Mouse (Mus musculus): ENCODE results near the gene Ints3.

The Ints3 gene

DNA sequence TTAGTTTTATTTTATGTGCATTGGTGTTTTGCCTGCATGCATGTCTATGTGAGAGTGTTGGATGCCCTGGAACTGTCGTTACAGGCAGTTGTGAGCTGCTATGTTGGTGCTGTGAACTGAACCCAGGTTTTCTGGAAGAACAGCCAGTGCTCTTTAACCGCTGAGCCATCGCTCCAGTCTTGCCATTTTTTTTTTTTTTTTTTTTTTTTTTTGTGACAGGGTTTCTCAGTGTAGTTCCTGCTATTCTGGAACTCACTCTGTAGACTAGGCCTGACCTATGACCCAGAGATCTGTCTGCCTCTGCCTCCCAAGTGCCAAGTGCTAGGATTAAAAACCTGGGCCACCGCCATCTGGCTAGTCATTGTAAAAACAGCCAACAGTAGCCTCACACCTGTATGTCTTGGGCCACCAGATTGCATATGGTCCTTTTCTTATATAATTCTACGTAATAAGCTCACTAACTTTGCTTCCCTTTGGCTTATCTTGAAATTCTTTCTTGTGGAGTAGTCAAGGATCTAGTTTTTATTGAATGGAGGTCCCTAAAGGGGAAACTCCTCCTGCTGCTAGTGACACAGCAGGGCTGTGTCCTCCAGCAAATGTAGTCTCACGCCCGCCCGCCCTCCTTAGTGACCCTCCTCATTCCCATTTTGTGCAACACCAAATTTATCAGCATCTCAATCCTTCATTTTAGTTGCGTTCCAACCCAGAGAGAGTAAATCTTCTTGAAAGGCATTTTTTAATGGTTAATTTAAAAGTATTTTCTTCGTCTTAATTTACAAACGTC lies 12.2 kb upstream of the Ints3 start:
- DNase-seq (ENCODE audit: low read depth, low spot score): no peak

DNA sequence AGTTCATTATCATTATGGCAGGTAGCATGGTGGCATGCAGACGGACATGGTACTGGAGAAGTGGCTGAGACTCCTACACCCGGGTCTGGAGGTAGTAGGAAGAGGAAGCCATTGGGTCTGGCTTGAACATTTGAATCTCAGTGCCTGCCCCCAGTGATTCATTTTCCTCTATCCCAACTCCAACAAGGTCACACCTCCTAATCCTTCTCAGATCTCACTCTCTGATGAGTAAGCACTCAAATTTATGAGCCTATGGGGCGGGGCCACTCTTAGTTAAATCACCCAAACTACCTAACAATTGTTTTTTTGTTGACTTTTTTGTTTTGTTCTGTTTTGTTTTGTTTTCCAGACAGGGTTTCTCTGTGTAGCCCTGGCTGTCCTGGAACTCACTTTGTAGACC lies 10.6 kb upstream of the Ints3 start:
- no peak for DNase-seq (ENCODE audit: low read depth, low spot score)

DNA sequence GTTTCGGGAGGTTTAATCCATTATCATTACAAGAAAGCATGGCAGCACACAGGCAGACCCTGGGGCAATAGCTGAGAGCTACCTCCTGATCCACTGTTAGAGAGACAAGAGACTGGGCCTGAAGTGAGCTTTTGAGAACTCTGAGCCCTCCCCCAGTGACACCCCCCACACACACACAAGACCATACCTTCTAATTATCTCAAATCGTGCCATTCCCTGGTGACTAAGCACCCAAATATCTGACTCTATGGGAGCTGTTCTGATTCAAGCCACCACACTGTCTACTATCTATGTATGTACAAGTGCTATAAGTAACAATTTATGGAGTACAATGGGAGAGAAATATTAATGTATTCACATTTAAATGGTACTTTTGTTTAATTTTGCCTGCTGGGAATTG lies 7.3 kb upstream of the Ints3 start:
- no peak for DNase-seq (ENCODE audit: low read depth, low spot score)

DNA sequence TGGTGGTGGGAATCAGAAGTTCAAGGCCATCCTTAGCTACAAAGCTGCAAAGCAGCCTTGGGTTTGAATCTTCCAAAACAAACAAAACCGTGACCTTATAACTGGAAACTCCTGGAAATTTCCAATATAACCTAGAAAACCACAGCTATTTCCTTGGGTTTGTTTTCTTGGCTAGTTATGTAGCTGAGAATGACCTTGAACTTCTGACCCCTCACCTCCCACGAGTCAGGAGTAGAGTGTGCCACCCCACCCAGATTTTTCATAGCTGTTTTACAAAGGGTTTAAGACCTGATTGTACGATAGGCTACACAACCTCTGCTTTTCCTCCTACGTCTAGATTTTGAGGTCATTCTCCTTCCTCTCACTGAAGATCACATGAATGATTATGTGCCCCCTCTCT lies 3.7 kb upstream of the Ints3 start:
- DNase-seq (ENCODE audit: low read depth, low spot score): no peak

DNA sequence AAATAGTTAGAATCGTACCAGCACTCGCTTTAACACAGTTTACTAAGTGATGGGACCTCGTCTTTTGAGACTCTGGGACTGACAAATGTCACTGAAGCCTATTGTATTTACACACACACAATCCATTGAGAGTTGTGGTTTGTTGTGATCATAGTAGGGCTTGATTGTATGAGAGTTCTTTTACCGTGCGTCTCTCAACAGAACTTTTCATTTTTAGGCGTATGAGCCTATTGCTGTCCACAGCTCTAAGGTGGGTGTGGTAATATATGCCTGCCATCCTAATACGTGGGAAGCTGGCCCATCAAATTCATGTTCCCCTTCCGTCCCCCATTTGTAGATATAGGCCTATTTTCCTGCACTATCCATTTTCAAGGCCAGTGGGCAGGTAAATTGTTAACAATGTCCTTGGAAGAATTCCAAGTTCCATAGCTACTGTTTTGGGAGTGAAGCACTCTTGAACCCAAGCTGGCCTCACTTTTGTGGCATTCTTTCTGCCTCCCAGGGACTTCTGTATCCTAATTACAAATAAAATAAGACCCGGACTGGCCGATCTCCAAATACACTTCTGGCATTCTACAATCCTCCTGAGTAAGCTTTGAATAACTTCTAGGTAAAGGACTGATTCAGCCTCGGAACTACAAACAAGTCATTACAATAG lies 780 bp upstream of the Ints3 start:
- DNase-seq (ENCODE audit: low read depth, low spot score): no peak

DNA sequence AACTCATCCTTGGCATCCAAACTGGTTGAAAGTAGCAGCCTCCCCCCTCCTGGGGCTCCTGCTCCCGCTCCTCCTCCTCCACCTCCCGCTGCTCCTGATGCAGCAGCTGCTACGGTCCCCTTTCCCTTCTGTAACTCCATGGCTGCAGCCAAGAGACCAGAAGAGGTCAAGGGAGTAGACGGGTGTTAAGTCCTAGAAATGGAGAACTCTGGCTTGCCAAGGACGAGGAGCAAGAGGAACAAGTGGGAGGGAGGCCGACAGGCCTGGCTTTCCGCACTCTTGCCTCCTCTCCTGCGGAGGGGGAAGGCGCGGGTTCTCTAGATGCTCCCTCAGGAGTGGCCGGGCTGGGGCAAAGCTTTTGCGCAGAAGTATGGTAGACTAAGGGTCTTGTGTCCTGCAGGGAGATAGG lies 607 bp downstream of the Ints3 start:
- no peak for DNase-seq (ENCODE audit: low read depth, low spot score)

DNA sequence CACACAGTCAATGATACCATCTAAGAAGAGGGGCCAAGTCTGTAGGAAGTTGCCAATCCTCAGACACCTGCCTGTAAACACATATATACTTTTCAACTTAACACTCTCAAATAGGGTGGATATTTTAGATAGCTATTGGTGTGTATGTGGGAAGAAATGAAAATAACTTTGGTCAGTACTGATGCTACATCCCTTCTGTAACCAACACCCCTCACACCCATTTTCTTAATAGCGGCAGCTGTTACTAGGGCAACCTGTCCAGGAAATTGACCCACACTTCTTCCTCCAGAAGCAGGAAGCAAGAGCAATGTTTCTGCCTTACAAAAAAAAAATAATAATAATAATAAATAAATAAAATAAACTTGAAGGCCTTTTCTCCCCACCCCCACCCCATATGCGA lies 1.1 kb downstream of the Ints3 start:
- DNase-seq (ENCODE audit: low read depth, low spot score): no peak

DNA sequence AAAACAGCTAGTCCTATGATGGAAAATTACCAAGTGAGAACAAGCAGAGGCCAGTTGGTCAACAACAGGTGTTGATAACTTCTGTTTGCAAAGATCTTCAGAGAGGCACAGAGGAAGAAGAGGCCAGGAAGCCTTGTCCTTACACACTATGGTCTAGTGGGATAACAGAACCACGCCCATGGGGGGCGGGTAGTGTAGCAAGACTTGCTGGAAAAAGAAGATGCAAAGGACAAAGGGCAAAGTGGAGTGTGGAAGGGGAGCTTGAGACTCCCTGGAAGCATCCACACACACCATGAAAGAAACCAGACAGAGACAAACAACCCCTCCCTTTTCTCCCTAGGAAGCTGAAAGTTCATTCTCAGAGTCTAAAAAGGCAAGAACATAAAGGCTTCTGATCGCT lies 3.8 kb downstream of the Ints3 start:
- no peak for DNase-seq (ENCODE audit: low read depth, low spot score)

DNA sequence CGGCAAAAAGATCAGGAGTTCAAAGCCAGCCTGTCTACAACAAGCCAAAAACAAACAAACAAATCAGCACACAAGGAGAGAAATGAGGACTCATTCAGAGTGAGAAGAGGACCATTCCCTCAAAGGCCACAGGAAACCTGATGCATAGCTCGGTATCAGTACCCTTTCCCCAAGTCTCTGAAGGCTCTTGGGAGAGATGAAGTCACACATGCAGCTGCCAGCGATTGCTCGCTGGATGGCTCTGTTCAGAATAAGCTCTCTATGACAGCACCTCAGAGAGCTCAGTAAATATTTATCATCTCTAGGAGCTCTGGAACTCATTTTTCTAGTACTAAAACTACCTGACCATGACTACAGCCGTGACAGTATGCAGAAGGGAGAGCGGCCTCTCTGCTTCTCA lies 5.2 kb downstream of the Ints3 start:
- DNase-seq (ENCODE audit: low read depth, low spot score): no peak

DNA sequence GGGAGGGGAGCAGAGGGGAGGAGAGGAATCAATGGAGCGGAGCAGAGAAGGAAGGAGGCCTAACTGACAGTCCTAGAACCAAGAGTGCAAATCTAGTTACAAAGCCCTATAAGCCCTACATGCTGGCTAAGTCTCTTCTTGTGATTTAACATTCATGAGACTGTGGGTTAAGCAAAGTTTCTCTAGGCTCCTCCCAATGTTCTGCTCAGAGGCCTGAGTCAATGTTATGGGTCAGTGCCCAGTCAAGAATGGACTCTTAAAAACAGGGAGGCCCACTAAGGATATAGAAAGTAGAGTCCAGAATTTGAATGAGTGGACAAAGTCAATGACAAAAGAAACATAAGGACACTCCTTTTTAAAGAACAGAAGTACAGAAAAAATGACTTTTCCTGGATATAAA lies 5.8 kb downstream of the Ints3 start:
- DNase-seq (ENCODE audit: low read depth, low spot score): no peak

DNA sequence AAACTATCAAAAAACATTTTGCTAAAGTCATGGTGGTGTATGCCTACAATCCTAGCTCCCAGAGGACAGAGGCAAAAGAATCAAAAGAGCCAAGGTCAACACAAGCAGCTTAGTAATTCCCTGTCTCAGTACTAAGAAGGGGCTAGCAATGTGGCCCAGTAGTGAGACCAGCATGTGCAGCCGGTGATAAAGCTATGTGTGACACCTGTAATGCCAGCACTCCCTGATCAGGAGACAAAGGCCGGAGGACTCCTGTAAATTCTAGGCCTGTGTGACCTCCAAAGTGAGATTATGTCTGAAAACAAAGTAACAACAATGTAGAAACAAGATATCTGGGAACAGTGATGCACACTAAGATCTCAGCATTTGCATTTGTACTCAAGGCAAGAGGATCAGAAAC lies 7.9 kb downstream of the Ints3 start:
- no peak for DNase-seq (ENCODE audit: low read depth, low spot score)

DNA sequence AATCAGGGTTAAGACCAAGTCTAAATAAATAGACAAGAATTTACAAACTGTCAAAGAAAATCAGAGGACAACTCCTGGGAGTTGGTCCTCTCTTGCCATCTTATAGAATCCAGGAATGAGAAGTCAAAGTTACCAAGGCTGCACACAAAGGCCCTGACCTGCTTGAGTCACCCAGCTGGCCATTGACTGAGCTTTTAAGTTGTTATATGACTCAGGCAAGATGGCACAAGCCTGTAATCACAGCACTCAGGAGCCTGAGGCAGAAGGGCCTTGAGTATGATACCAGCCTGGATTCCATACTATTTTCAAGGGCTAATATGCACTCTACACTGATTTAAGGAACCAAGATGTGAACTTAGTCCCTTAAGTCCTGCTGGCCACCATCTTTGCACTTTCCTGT lies 9.9 kb downstream of the Ints3 start:
- DNase-seq (ENCODE audit: low read depth, low spot score): no peak

DNA sequence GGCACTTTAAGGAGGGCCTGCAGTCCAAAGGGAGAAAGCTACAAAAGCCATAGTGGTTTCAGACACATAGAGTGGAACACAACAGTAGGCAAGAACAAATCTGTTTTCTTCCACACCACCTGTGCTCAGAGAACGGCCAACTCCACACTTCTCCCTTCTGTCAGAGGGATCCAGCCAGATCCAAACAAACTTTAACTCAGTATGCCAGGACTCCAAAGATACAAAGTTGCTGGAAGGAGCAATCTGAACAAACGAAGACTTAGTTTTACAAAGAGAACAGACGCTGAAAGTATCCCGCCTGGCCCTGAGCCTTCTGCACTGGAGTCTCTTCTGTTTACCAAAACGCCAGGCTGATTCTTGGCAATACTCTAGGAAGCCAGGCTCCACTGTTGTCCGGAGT lies 12.7 kb downstream of the Ints3 start:
- DNase-seq (ENCODE audit: low read depth, low spot score): no peak

DNA sequence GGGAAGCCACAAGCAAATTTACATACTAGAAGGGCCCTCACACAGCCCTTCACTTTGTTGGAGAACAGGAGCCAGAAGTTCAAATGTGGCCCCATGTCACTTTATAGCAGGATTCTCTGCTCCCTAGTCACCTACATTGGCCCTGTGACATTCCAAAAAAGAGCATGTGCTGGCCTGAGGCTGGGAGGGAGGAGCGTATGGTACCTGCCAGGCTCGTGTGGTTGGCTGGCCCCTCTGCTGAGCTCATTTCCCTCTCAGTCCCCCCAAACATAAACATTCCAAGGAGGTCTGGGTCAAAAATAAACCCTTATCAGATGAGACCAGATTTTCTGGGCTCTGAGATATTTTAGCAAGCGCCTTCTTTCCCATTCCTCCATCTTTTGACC lies 20.4 kb downstream of the Ints3 start:
- DNase-seq (ENCODE audit: low read depth, low spot score): no peak

DNA sequence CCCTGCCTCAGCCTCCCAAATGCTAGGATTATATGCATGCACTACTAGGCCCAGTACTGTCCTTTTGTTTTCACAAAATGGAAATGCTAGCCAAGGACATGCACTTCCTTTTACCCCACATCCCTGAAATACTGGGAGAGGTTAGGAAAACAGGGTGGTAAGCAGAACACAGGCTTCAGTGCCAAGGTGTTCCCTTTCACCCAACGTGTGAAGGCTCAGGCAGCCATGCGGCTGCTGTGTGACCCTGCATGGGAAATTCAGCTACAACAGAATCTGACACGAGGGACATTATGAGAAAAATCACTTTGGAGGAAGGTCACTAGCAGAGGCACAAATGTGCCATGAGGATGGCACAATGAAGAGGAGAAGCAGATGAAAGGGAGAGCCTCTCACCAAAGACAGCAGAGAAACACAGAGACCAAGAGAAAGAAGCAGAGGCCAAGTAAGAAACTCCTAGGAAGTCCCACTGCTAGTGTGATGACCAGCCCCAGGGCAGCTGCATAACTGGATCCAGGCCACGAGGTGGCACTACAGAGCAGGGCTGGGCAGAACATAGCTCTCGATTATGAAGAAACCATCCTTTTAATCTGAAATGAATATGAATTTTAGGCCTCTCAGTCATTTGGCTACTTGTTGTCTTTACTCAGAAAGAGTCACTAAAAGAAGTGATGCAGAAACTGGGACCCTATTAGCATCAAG lies 21.0 kb downstream of the Ints3 start:
- DNase-seq (ENCODE audit: low read depth, low spot score): no peak

DNA sequence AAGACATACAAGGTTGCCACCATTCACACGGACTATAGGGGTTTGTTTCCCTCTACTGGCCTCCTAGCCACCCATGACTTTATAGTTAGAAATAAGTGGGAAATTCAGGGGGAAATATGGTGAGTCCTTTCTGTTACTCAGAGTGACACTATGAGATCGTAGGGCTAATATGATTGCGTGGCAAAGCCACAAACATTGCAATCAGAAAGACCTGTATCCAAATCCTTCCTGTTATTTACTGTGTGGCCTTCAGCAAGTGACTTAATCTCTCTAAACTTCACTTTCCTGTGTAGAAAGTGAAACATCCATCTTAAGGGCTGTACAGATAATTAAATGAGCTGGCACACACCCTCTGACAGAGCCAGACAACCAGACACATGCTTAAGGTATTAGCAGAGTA lies 24.7 kb downstream of the Ints3 start:
- DNase-seq (ENCODE audit: low read depth, low spot score): no peak

DNA sequence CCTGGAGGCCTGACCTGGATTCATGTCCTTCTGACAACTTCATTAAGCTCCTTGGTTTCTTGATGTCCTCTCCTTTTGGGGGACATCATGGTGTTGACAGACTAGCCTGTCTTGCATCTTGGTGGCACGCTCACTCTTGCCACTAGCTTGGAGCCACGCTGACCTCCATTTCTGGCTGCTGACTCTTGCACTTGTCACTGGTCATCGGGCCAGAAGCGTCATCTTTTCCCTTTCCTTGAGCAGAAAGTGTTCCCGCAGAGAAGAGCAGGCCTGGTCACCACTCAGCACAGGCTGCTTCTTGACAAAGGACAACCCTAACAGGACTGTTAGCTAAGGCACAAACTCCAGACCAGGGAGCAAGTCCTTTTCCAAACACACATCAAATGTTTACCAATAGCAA lies 27.0 kb downstream of the Ints3 start:
- DNase-seq (ENCODE audit: low read depth, low spot score): no peak

DNA sequence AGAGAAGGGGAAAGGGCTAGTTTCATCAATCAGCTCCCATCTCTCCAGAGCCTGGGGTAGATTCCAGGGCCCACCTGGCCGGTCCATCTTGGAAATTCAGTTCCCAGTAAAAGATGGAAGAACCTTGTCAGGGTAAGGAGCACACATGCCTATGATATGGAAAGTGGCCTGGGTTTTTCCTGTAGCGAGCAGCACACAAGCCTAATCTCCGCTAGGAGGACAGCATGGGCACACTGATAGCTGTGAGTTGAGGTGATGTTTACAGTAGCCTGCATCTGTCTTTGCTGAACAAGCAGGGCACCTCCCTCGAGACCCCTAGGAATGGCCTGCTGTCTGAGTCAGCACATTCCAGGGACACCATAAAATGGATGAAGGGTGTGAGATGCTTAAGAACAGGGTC lies 28.8 kb downstream of the Ints3 start:
- DNase-seq (ENCODE audit: low read depth, low spot score): no peak

DNA sequence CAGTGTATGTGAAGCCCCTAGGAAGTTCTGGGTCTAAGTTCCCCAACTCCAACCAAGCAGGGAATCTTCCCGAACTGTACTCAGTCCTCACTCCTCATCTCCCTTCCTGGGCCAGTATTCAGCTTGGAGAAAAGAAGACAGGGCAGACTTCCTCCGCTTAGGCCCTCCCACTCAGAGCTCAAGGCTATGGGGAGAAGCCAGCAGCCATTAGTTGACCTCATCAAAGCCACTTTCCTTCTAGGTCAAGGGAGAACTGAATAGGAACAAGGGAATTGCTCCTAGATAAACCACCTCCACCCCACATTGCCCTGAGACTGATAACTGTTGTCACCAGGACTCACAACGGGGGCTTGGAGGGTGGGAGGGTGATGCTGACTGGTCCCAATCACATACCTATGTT lies 29.3 kb downstream of the Ints3 start:
- no peak for DNase-seq (ENCODE audit: low read depth, low spot score)

DNA sequence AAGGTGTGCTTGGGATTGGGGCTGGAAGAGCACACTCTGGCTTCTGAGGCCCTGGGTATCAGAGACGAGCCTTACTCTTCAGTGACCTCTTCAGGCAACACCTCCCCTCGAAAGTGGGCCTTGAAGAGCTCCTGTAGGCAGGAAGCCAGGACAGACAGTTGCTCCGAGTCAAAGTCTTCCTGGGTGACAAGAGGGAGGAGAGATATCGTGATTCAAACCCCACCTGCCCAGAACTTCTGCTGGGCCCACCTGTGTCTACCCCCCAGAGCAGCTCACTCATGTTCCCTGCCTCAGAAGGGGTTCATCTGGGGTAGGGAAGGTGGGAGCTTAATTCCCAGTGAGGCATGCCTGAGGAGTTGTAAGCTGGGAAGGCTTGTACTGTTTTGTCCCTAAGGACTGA lies 32.4 kb downstream of the Ints3 start:
- no peak for DNase-seq (ENCODE audit: low read depth, low spot score)

DNA sequence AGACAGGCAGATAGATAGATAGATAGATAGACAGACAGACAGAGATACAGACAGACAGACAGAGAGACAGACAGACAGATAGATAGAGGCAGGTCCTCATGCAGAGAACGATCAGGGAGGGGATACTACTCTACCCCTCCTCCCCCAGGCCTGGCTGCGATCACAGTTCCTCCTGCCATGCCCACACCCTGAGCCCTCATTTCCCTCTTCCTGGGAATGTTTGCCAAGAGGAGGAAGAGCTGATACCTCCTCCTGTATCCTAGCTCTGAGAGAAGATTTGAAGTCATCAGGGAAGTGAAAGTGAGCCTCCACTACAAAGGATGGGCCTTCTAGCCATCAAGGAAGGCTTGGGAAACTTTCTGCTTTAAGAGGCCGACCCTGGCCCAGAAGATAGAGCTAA lies 37.8 kb downstream of the Ints3 start:
- DNase-seq (ENCODE audit: low read depth, low spot score): no peak

DNA sequence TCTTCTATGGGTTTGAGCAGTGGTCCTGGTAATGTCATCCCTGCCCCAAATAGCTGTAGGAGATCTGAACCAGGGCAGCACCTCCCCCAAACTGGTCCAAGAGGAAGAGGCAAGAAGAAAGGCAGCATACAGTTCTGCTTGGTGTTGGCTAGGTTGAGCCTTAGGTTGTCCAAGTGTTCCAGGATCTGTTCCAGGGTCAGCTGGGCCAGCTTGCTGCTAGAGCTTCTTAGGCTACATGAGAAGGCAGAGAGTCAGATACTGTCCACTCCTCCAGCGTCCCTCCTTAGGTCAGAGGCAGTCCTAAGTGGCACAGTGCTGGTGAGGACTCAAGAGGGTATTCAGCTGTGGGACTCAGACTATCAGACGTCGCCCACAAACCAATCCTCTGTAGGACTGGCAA lies 40.8 kb downstream of the Ints3 start:
- no peak for DNase-seq (ENCODE audit: low read depth, low spot score)

DNA sequence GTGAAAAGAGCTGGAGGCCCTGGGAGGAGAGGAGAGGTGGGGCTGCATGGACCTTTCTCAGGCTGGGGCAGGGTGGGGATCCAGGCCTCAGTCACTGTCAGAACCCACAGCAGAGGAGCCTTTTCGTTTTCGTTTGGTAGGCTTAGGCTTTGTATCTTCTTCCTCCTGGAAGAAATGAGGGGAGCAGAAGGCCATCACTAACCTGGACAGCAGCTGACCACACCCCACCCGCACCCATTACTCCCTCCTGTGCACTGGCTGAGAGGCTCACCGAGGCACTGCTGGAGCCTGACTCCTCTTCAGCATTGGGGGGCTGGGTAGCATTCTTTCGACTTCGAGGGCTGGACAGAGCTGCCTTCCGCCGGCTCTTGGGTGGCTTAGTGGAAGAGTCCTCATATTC lies 41.5 kb downstream of the Ints3 start:
- DNase-seq (ENCODE audit: low read depth, low spot score): no peak
